Mouse (Mus musculus) cerebellum, adult 2 months (tissue): ENCODE data around the gene Trit1.
"Not testable (repeated sequence)": the region's sequence is repeated elsewhere in the genome, so short reads cannot be mapped to it uniquely, and the experiment has no call there.

Source experiments
- CTCF ChIP-seq: fragments of 200-500 bp; IDR thresholded peaks from 2 replicates; pipeline ENCODE4 v1.5.1; 2011; ENCODE audit warnings: low read depth, mild to moderate bottlenecking, control low read depth, low read length, moderate library complexity, borderline replicate concordance; ENCODE audit not compliant: insufficient read depth
- POLR2A ChIP-seq: fragments of 200-500 bp; IDR thresholded peaks from 2 replicates; pipeline ENCODE4 v1.6.1; 2011; ENCODE audit warnings: low read length, control low read depth, borderline replicate concordance; ENCODE audit not compliant: insufficient read depth

DNA sequence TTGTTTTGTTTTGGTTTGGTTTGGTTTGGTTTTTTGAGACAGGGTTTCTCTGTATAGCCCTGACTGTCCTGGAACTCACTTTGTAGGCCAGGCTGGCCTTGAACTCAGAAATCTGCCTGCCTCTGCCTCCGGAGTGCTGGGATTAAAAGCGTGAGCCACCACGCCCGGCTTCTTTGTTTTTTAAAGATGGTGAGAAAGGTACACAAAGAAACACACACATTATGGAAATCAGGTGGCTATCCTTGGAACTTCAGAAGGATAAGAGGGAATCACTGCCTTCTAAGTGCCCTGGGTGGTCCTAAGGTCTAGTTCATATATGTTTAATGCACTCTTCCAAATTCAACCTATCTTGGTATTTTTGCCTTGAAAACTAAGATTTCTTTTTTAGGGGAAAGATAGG, 3.9 kb upstream of the Trit1 start:
- not testable (repeated sequence) for TF ChIP-seq CTCF, POLR2A
